22 mouse cellular contexts compared by ENCODE assay signal in genomic region chr19:5013138-5013537, GRCm38 (mm10). TPM values are rescaled to one million over a fixed set of nuclear protein-coding genes. Genes with fewer than 3 reads are reported as not detected.
DNase-seq lines count a peak whose midpoint lies in the region; ATAC-seq and TF ChIP-seq lines count a peak whose summit lies in the region.
"Had no signal": no experiment of that assay in that cellular context is flagged by ENCODE, and none has a peak within 500 bp of the region (broad histone marks: within the 10 kb centered on the region; RNA-seq: fewer than 3 reads in every experiment).

No protein-coding gene starts in this region.

- peaks cover 8% of the 10 kb centered on the region; the same call in 1 of the 2 replicates for H3K4me1 ChIP-seq in kidney, embryonic 14.5 days (ENCODE audit: control insufficient read depth, insufficient read depth, low read length)

- H3K9me3 ChIP-seq in kidney, embryonic 14.5 days (ENCODE audit: control insufficient read depth, low read length): no peaks in the 10 kb centered on the region
- H3K9me3 ChIP-seq: embryonic facial prominence, embryonic 13.5 days; hindbrain, embryonic 13.5 days had no signal

- H3K79me2 ChIP-seq in myocyte (ENCODE audit: control insufficient read depth, insufficient read depth): no peaks in the 10 kb centered on the region

- DNase-seq in gastrocnemius, adult 2 months: peak; percentile 3
- DNase-seq in gastrocnemius, adult 18-20 months (ENCODE audit: low spot score): no peak
- DNase-seq in 416B (ENCODE audit: low read depth): peak; percentile 67
- peak; percentile 76 for DNase-seq in Muller cell, postnatal 12 days (ENCODE audit: inconsistent ontology term)
- no peak for DNase-seq in spleen, postnatal 14 days (ENCODE audit: low spot score in 2 of 2)
- DNase-seq: adrenal gland, postnatal 10 days; cerebellum, adult 11-12 months; cerebellum, adult 9-10 months; cerebellum, postnatal 36 days; gastrocnemius, postnatal 10 days; heart, adult 2 months; heart, postnatal 10 days; heart, postnatal 4 days; kidney, adult 11 months had no signal

- no peaks in the 10 kb centered on the region for H3K27me3 ChIP-seq in myocyte (ENCODE audit: control insufficient read depth, insufficient read depth, insufficient read length)
- H3K27me3 ChIP-seq in kidney, embryonic 14.5 days (ENCODE audit: control insufficient read depth, insufficient read depth, low read length): 0 out of 2 replicates have a peak, but pooled peaks cover 2% of the 10 kb centered on the region
- H3K27me3 ChIP-seq: embryonic facial prominence, embryonic 13.5 days had no signal

- TF ChIP-seq CTCF in gastrocnemius, adult 2 months (IDR thresholded peaks at IDR 0.05): no peak

- no peaks in the 10 kb centered on the region for H3K36me3 ChIP-seq in myocyte (ENCODE audit: control insufficient read depth, insufficient read depth)
- H3K36me3 ChIP-seq in kidney, embryonic 14.5 days (ENCODE audit: control insufficient read depth, insufficient read depth, low read length): no peaks in the 10 kb centered on the region
- H3K36me3 ChIP-seq: embryonic facial prominence, embryonic 13.5 days; hindbrain, embryonic 13.5 days had no signal

- 59% methylated on average over 8 of the region's 8 CpGs for WGBS in kidney, embryonic 14.5 days

- no peak overlapping the region for H3K27ac ChIP-seq in gastrocnemius, adult 2 months
- H3K27ac ChIP-seq in kidney, embryonic 14.5 days (ENCODE audit: low read depth, low read length): no peak overlapping the region
- H3K27ac ChIP-seq: embryonic facial prominence, embryonic 13.5 days; heart, adult 2 months; hindbrain, embryonic 13.5 days; hindbrain, postnatal 0 days had no signal

- no peak overlapping the region for H3K4me3 ChIP-seq in gastrocnemius, adult 2 months
- peak overlapping the region; percentile 4 for H3K4me3 ChIP-seq in myocyte
- no peak overlapping the region for H3K4me3 ChIP-seq in kidney, embryonic 14.5 days (ENCODE audit: low read length)
- H3K4me3 ChIP-seq: embryonic facial prominence, embryonic 13.5 days; heart, adult 2 months; hindbrain, embryonic 13.5 days had no signal

- H3K4me2 ChIP-seq in myocyte (ENCODE audit: low read depth): peak overlapping the region; percentile 63
- H3K4me2 ChIP-seq in kidney, embryonic 14.5 days (replicated peaks; ENCODE audit: low read depth, low read length): no peak overlapping the region
- H3K4me2 ChIP-seq: embryonic facial prominence, embryonic 13.5 days; hindbrain, embryonic 13.5 days had no signal

- TF ChIP-seq POLR2A in myocyte (IDR thresholded peaks at IDR 0.05; ENCODE audit: insufficient read length, low read depth): no peak

- no peak for ATAC-seq in kidney, embryonic 14.5 days (ENCODE audit: low FRiP score, low TSS enrichment)
- ATAC-seq: CD4-positive, CD25-positive, alpha-beta regulatory T cell, adult 4 months; forebrain, embryonic 14.5 days; hindbrain, postnatal 0 days had no signal

- intact Hi-C loops in gastrocnemius, adult 2 months (cut with DNase I): loop anchor here (5.0 kb wide), 2 partner anchors 41 to 604 kb away; no protein-coding TSS in a partner anchor

- H3K9ac ChIP-seq in kidney, embryonic 14.5 days (ENCODE audit: low read depth, low read length): no peak overlapping the region
- H3K9ac ChIP-seq: embryonic facial prominence, embryonic 13.5 days; hindbrain, embryonic 13.5 days had no signal

- no peak overlapping the region for H3ac ChIP-seq in myocyte (ENCODE audit: control insufficient read depth, insufficient read length)

TF ChIP-seq in myocyte, 11 proteins besides CTCF, POLR2A, EP300 and RAD21:
- TF ChIP-seq MYOG (IDR thresholded peaks at IDR 0.05; ENCODE audit: control insufficient read depth in 1 of 3, insufficient read depth in 1 of 3, insufficient read length in 2 of 3, low read depth in 2 of 3) (peak in 1 of 3 experiments; percentile 20), USF1 (IDR thresholded peaks at IDR 0.05; ENCODE audit: low read depth) (no peak)
TF ChIP-seq in myocyte: peak in this region for 1.

RNA-seq across cellular contexts. Expression of gene Slc29a2, which starts 10.5 kb away (rescaled TPM):
- 1 to 10 TPM; 6.0 to 8.6 TPM for total RNA-seq in gastrocnemius, adult 2 months (2021)
- 1 to 10 TPM; 4.1 to 5.3 TPM for total RNA-seq in gastrocnemius, adult 18-20 months (2021)
- polyA plus RNA-seq in myocyte (2012; fragmentation: generic; extraction: Trizol): 8.7 TPM
- polyA plus RNA-seq in kidney, embryonic 14.5 days (2014; fragmentation: Nextera tagmentation; extraction: Ambion mirVana): 3.5 and 7.9 TPM in 2 replicates

RNA-seq across cellular contexts. Expression of gene Npas4, which starts 23.0 kb away (rescaled TPM):
- under 1 TPM in 1 of 2 experiments, not detected in 1; 0.13 TPM for total RNA-seq in gastrocnemius, adult 2 months (2021)
- not detected for total RNA-seq in gastrocnemius, adult 18-20 months (2021)
- 0.02 TPM for polyA plus RNA-seq in myocyte (2012; fragmentation: generic; extraction: Trizol)
- polyA plus RNA-seq in kidney, embryonic 14.5 days (2014; fragmentation: Nextera tagmentation; extraction: Ambion mirVana): not detected in 2 replicates
- total RNA-seq: heart, adult 2 months; MEL had no signal
- polyA plus RNA-seq: embryonic facial prominence, embryonic 13.5 days had no signal

RNA-seq across cellular contexts. Expression of gene B4gat1, which starts 25.5 kb away (rescaled TPM):
- total RNA-seq in gastrocnemius, adult 2 months (2021): 10 to 100 TPM; 20.0 to 22.4 TPM
- 10 to 100 TPM; 18.7 to 23.2 TPM for total RNA-seq in gastrocnemius, adult 18-20 months (2021)
- polyA plus RNA-seq in myocyte (2012; fragmentation: generic; extraction: Trizol): 46.7 TPM
- polyA plus RNA-seq in kidney, embryonic 14.5 days (2014; fragmentation: Nextera tagmentation; extraction: Ambion mirVana): 35.7 and 44.8 TPM in 2 replicates

RNA-seq across cellular contexts. Expression of gene AC124502.3, which starts 25.6 kb away (rescaled TPM):
- total RNA-seq in gastrocnemius, adult 2 months (2021): under 1 TPM; 0.46 to 0.59 TPM
- total RNA-seq in gastrocnemius, adult 18-20 months (2021): 1 to 10 TPM in 1 of 2 experiments, under 1 TPM in 1; 0.50 to 1.2 TPM
- polyA plus RNA-seq in myocyte (2012; fragmentation: generic; extraction: Trizol): 1.6 TPM
- 1.2 and 1.5 TPM in 2 replicates for polyA plus RNA-seq in kidney, embryonic 14.5 days (2014; fragmentation: Nextera tagmentation; extraction: Ambion mirVana)

RNA-seq across cellular contexts. Expression of gene Brms1, which starts 28.0 kb away (rescaled TPM):
- 10 to 100 TPM; 14.7 to 15.1 TPM for total RNA-seq in gastrocnemius, adult 2 months (2021)
- 10 to 100 TPM; 14.8 to 15.3 TPM for total RNA-seq in gastrocnemius, adult 18-20 months (2021)
- polyA plus RNA-seq in myocyte (2012; fragmentation: generic; extraction: Trizol): 45.8 TPM
- polyA plus RNA-seq in kidney, embryonic 14.5 days (2014; fragmentation: Nextera tagmentation; extraction: Ambion mirVana): 43.3 and 57.5 TPM in 2 replicates

Comparison
In these comparisons a context has a peak if more than half of its experiments do, and no peak if none do; other contexts are left out.
1. DNase-seq: peak in gastrocnemius, adult 2 months (single experiment), 416B (single experiment) and Muller cell, postnatal 12 days (single experiment); none in gastrocnemius, adult 18-20 months (single experiment) and spleen, postnatal 14 days (0 of 2).